Mouse (Mus musculus) 3134 (cell line): ENCODE measurements around the gene Gper1.
A peak's percentile ranks its signal among the peaks of the same experiment; 100 is the strongest.
"Not testable (repeated sequence)": the region's sequence is repeated elsewhere in the genome, so short reads cannot be mapped to it uniquely, and the experiment has no call there.

ENCODE experiments used
- DNase-seq: peaks from one replicate; pipeline ENCODE4 v3.0.0-alpha.2; 2011; ENCODE audit warnings: low spot score; ENCODE audit not compliant: insufficient read length; ENCODE audit errors: extremely low read depth

Gper1 gene

DNA sequence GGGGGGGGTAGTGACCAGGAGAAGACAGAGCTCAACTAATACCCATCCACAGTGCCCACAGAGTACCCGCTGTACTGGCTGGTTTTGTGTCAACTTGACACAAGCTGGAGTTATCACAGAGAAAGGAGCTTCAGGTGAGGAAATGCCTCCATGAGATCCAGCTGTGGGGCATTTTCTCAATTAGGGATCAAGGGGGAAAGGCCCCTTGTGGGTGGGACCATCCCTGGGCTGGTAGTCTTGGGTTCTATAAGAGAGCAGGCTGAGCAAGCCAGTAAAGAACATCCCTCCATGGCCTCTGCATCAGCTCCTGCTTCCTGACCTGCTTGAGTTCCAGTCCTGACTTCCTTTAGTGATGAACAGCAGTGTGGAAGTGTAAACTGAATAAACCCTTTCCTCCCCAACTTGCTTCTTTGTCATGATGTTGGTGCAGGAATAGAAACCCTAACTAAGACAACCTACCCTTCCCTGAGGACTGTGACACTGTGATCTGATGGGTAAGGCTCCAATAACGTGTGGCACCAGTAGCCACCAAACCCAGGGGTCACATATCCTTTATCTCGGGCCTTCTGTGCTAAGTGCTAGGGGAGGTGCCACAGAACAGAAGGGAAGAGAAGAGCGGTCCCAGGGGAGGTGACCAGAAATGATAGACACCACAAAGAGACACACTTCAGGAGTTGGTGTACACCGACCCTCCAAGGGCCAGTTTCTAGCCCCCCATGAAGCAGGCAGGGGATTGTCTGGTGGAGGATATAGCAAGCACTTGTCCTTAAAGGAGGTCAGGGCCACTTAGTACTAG, 32.4 kb upstream of the Gper1 start:
- DNase-seq: not testable (repeated sequence)

DNA sequence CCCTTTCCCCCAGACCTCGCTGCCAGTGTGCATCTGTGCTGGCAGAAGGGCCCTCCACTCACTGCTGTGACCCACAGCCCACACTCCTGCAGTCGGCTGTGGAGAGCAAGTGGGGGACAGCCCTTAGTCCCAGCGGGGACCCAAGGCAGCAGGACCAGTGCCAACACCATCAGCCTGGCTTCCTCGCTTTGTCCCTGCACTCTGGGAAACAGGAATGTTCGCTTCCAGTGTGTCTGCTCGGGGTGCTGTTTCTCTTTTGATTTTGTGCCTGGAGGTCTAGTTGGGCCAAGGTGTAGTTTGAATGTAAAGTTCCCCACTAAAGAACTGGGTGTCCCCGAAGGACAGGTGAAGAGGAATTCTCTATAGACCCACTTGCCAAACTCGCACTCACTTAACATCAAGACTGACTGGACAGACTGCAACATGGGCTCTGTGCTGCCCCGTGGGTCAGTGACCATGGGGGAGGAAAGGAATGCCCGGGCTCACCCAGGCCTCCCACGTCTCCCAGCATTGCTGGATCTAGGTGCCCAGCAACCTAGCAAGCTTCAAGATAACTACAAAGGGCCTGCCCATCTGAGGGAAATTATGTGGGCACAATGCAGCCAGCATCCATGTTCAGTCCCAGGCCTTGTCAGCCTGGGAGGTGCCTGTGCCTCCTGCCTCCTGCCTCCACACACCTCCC, 31.5 kb upstream of the Gper1 start:
- no peak for DNase-seq

DNA sequence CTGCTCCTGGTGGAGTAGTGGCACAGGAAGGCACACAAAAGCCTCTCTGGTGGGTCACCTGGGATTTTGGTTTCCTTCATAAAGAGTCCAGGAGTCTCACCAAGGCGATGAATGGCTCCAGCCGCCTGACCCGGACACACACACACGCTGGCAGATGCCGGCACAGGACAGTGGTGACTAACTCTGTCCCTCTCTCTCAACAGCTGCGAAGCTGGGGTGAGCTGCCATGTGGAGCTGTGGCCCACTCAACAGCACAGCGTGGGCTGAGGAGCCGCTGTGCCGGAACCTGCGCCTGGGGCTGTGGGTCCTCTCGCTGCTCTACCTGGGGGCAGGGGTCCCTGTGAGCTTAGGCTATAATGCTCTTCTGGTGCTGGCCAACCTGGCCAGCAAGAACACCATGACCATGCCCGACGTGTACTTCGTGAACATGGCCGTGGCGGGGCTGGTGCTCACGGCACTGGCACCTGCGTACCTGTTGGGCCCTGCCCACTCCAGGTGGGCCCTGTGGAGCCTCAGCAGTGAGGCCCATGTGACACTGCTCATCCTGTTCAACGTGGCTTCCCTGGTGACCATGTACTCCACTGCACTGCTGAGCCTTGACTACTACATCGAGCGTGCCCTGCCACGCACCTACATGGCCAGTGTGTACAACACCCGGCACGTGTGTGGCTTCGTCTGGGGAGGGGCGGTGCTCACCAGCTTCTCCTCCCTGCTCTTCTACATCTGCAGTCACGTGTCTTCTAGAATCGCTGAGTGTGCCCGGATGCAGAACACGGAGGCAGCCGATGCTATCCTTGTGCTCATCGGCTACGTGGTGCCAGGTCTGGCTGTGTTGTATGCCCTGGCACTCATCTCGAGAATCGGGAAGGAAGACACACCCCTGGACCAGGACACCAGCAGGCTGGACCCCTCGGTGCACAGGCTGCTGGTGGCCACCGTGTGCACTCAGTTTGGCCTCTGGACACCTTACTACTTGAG, 30.4 kb upstream of the Gper1 start:
- DNase-seq: no peak

DNA sequence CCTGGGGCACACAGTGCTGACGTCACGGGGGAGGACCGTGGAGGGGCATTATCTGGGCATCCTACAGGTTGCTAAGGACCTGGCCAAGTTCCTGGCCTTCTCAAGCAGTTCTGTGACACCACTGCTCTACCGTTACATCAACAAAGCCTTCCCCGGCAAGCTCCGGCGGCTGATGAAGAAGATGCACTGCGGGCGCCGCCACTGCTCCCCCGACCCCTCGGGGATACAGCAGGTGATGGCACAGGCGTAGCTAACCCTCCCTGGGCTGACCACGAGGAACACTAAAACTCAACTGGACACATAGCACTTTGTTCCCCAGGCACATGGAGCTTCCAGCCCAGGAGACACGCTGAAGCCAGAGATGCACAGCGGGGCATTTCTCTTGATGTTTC, 29.8 kb upstream of the Gper1 start:
- DNase-seq: no peak

DNA sequence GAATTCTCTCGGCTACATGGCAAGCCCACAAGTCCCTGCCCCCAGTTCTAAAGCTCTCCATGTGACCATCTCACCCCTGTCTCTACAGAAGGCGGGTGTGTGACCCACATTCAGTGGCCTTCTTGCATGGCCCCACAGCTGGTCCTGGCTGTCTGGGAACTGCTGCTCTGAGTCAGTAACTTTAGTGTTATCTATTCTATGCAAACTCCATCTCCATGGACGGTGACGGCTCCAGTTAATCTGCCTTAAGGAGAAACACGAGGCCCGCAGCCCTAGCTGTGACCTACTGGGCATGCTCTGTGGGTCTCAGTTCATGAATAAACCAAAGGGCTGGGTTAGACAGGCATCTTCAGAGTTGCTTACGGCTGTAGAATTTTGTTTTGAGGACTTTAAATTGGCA, 28.6 kb upstream of the Gper1 start:
- DNase-seq: no peak

DNA sequence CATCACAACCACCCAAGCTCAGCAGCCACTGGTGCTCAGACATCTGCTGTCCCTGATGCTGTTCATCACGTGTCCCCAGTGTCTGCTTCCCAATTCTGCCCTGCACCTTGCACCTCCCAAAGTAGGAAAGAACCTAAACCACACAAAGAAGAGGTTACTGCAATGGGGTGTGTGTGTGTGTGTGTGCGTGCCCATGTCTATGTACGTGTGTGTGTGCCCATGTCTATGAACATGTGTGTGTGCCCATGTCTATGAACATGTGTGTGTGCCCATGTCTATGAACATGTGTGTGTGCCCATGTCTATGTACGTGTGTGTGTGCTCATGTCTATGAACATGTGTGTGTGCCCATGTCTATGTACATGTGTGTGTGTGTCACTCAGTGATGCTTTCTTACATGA, 27.4 kb upstream of the Gper1 start:
- DNase-seq: no peak

DNA sequence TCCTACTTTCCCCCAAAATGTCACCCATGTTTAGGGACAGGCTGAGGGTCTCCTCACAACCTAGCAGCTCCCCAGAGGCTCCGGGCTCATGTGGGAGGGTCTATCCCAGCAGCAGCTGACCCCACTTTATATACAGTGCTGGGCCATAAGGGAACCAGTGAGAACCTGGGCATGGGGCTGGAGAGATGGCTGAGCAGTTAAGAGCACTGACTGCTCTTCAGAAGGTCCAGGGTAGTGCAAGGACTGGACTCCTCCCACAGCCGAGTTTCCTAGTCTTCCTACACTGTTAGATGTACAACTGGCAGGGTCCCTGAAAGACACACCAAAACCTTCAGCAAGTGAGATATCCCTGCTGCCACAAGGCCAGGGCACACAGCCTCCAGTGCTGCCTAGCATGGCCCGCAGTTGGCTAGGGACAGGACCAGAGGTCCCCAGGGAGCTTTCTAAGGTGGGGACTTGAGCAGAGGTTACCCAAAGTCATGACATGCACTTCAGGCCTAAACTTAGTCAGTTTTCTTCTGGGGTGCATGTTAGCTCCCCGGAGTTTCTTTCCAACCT, 25.5 kb upstream of the Gper1 start:
- DNase-seq: no peak

DNA sequence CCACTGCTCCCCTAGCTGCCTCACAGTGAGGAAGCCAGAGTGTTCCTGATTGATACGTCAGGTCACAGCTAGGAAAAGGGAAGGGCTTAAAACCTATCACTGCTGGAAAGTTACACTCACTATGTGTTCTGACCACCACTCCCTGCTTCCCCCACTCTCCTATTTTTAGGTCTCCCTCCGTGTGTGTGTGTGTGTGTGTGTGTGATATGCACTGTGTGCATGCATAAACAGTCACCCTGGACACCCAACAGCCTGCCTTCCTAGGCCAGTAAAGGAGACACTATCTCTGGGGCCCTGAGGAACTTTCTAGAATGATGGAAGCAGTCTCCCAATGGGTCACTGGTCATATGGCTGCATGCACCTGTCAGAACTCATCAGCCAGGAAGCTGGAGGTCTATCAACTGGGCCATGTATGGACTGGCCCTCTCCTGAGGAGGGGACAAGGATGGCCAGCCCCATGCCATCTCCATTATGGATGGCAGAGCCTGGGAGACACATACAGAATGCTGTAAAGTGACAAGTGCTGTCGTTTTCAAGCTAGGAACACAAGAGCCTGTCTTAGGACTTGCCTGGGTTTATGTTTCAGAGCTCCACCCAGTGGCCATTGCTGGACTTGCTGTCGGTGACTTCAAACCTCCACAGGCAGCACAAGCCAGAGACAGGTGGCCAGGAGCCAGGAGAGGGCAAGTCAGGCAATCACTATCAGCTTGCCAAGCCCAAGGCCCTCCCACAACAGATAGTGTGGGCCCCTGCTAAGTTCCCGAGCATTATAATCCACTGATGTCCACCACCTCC, 24.8 kb upstream of the Gper1 start:
- peak; percentile 69 for DNase-seq

DNA sequence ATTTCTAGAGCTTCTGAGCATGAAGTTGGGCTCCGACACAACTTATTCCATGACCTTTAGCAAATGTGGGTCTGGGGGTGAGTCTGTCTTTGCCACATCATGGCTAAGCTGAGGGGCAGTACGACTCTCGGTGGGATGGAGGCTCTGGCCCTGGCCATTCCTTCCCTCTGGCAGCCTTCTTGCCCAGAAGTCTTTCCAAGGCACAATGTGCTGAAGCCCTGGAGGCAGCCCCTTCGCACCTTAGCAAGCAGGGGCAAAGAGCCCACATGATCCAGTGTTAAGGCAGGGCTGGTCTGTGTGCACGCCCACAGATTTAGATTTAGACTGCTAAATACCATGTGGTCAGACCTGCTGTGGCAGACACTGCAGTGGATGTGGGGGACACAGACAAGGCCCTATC, 24.2 kb upstream of the Gper1 start:
- DNase-seq: no peak

DNA sequence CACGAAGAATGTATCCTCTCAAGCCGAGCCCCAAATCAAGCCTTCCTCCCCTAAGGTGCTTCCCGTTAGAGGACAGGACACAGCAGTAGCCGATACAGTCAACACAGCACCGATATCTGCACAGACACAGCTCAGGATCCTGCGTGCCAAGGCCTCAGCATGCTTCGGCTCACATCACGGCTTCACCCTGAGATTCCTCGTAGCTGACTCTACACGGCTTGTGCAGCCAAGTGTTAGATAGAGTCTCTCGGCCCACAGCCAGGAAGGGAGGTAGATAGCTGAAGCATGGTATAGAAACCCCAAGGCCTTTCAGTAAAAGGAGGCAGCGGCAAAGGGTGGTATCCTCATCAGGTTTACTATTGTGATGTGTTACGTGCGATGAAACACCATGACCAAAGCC, 23.0 kb upstream of the Gper1 start:
- no peak for DNase-seq

DNA sequence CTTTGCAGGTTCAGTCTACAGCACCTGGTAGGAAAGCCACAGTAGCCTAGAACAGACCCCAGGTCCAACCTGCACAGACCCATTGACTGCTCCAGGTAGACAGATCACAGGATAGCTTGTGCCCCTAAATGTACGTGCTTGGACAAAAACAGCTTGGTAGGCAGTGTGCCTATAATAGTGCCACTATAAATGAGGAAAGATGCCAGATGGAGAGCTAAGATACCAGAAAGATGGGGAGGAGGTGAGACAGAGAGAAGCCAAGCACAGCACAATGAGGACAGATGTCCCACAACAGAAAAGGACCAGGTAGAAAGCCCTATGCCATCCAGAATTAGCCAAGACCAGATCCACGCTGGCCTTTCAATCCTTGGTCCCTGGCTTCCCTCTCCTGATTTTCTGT, 20.8 kb upstream of the Gper1 start:
- no peak for DNase-seq

DNA sequence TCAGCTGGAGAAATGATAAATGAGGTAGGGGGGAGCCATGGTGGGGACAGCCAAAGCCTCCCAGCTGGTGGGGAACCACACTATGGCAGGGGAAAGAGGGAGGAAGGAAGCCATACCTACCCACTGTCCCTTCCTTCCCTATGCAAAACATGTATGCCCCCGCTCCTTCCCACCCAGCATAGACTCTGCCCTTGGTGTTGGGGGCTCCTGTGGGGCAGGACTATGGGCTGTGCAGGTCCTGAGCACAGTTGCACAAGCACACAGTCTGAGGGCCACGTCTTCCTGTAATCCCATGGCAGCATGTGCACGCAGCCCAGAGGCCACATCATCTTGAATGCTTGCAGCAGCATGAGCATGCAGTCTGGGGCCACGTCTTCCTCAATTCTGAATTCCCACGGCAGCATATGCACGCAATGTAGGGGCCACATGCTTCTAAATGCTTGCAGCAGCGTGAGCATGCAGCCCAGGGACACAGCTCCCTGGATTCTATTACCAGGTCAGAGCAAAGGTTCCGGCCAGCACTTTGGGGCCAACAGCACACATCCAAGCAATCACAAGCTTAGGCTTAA, 19.2 kb upstream of the Gper1 start:
- no peak for DNase-seq

DNA sequence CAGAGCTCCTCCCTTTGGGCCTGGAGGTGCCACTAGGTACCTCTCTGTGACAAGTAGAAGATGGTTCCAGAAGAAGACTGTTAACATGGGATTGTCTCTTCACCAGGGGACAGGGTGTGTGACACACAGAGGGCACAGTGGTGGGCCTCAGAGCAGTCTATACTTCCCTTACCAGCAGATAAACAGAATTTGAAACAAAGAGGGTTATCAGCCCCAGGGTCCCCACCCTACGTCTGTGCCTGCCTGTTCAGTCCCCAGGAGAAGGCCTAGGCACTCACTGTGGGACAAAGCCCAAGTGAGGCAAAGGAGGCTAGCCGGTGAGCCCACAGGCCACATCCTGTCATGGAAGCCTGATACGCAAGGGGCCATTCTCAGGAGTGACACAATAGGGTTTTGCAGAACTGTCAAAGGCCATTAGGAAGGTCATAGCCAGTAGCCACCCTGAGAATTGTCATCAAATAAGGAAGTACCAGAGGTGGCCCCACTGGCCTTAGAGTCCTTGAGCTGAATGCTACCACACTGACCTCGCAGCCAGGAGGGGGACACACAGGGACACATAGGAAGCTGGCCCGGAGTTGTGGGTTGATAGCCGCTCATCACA, 18.1 kb upstream of the Gper1 start, which contains the start of gene C130050O18Rik:
TSS of gene C130050O18Rik (plus strand) at position 480 of the 601 bp plus-strand sequence.
- DNase-seq: no peak

DNA sequence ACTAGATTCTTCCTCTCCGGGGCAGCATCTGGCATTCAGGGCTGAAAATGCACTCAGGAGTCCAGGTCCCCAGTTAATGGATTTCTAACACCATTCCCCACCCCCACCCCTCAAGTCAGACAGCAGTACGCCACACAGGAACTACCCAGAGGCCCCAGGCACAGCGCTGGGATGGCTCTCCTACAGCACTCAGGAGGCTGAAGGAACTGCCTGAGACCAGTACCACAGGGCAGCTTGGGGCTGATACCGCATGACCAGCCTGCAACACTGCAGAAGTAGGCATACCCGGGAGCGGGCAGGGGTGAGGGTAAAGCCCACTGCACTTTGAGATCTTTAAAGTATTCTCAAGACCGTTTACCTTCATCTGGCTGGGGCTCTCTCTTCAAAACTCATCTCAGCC, 17.5 kb upstream of the Gper1 start:
- no peak for DNase-seq

DNA sequence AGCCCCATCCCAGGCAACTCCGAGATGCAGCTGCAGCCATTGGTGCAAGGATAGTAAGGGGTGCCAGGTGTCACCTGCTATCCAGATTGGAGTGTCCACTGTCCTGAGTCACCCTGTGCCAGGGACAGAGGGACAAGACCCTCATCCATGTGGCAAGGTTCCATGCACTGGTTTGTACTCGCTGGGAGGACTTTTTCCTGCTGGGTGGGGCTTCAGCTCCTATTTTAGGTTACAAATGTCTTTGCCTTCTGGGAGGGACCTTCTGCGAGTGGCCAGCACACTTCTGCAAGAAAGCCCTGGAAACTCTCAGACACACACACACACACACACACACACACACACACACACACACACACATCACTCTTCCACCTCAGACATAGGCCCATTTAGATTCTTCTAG, 17.0 kb upstream of the Gper1 start:
- DNase-seq: no peak

DNA sequence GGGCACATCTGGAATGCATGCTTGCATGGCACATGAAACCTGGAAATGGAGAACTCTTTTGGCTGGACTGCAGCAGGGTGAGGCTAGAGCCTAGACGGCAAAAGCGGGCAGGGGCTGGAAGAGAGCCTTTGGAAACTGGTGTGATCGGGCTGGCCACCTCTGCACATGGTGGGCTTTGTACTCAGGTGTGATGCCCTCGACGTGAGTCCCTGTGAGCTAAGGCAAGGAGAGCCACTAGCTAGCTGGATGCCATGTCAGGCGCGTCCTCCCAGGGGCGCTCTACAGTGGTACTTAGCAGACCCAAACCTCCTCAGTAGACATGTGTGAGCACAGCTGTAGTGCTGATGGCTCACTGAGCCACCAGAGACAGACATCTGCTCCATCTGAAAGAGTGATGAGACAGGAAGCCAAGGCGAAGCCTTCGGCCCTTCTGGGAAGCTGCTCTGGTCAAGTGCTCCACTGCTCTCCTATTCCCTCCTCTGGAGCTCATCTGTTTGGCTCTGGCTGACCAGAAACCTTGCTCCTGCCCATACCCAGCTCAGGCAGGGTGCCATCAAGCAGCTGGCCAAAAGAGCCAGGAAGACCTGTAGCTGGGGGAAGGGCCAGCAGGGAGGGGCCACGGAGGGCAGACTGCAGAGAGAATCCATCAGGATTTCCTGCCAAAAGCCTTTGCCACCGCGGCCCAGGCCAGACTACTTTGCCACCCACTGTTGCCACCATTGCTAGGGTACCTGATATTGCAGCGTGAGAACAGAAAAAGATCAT, 15.6 kb upstream of the Gper1 start:
- no peak for DNase-seq

DNA sequence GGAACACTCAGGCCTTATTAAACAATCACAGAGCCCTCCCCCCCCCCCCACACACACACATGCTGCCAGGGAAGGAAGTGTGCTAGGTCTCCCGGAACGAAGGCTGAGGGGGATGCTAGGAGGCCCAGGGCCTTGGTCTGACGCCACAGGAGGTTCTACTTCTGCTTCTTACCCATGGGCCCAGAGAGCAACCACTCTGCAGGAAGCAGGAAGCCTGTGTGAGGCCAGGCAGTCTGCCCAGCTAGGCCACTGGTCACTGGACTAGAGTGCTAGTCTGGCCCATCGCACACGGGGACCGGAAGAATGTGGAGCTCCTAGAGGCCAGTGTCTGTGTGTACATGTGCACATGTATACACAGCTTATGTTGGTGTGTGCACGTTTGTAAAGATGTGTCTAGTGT, 14.4 kb upstream of the Gper1 start:
- no peak for DNase-seq

DNA sequence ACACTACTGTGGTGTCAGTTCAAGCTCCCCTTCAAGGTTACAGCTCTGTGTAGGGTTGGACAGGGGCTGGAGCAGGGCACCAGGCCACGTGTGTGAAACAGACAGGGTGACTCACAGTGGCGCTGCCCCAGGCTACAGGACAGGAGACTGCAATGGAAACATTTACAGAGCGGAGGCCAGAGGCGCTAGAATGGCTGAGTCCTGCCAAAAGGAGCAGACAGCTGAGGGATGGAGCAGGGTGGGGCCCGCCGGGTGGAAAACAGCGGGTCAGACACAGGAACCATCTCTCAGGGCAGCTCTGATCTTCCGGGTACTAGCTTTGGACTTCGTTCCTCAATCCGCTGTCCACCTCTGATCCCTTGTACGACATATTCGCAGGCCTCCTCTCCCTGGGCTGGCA, 13.5 kb upstream of the Gper1 start:
- DNase-seq: peak; percentile 87

DNA sequence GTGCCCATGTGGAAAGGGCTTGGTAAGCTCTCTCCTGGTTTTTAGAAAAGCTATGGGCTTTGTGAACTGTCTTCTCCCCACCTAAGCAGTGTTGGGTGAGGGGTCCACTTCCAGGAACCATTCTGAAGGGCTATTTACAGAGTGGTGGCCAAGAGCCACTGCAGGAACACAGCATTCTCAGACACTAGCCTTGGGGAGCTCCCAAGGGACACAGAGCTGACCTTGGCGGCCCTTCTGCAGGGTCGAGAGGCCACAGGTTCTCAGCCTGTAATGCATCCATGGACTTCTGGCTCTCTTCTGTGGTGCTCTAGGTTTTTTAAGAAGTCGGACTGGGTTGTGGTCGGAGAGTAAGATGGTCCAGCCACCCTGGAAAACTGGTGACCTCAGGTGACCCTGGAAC, 12.9 kb upstream of the Gper1 start:
- no peak for DNase-seq
